Mouse (Mus musculus) CD4-positive helper T cell, adult 2 months (primary cell): ENCODE data around the gene Hopx.
"Not testable (repeated sequence)": the region's sequence is repeated elsewhere in the genome, so short reads cannot be mapped to it uniquely, and the experiment has no call there.

Source experiments
- DNase-seq: peaks from one replicate; pipeline ENCODE4 v3.0.0-alpha.2; 2012; ENCODE audit warnings: low read depth, missing footprints, low spot score

The Hopx gene

DNA sequence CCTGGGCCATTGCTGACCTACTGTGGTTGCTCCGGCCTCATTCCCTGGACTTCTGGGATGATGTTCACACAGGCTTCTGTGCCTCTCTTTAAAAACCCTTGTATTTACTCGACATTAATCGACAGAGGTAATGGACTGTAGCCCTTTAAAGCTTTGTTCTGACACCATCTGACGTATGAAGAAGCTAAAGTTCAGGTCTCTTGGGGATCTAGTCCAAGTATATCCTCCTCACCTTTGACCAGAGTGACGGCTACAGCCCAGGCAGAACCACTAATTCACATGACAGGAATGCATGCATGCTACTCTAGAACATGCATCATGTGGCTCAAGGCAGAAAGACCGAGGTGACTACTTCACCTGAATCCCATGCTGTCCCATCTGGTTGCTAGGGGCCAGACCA lies 14.2 kb downstream of the Hopx start:
- no peak for DNase-seq

DNA sequence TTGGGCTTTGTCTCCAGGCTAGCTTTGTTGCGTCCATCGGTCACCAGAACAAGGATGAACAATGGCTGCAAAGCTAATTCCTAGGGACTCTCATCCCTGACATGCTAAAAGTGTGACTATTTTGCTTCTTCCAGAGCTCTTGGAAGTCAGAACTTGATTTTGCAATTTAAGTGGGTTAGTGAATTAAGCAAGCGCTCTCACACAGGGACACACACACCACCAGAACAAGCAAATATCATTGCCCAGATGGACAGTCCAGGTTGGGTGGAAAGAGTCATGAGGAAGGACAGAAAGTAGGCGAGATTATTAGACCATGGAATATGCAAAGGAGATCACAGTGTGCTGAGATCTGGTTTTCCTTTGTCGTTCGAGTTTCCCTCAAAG lies 14.9 kb downstream of the Hopx start:
- no peak for DNase-seq

DNA sequence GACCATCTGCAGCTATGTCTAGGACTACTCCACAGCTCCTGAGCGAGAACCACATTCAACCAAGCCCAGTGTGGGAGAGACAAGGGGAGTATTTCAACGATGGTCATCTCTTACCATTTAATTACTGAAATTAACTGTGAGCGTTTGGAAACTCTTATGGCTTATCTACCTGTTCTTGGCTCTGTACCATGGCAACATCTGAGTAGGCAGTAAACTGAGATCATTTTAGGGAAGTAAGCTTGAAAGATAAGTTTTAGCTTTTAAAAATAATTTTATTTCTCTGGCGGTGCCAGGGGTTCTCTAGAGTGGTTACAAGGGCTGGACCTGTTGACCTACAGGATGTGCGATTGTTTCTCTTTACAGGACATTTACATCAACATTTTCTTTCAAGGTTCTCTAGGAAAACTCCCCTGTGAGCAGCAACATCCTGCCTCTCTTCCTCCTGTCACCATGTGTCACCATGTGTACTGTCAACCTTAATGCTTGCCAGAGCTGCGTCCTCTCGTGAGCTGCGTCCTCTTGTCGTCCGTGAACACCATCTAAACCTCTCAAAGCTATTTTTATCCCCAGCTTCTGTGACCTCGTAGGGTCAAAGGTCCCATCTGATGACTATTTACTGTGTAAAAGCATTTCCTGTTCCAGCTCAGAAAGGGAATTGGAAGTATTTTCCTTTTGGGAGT lies 15.5 kb downstream of the Hopx start:
- DNase-seq = no peak

DNA sequence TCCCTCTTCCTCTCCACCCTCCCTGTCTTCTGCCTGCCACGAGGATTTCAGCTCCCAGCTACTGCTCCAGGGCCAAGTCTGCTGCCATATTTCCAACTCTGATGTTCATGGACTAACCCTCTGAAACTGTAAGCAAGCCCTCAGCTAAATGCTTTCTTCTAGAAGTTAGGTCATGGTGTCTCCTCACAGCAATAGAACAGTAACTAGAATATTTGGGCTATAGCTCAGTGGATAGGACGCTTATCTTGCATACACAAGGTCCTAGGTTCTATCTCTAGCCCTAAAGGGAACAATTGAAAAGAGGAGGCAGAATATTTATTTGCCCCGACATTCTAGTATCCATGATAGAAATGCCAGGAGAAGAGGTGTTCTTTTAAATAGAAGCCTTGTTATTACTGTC lies 16.0 kb downstream of the Hopx start:
- DNase-seq = no peak

DNA sequence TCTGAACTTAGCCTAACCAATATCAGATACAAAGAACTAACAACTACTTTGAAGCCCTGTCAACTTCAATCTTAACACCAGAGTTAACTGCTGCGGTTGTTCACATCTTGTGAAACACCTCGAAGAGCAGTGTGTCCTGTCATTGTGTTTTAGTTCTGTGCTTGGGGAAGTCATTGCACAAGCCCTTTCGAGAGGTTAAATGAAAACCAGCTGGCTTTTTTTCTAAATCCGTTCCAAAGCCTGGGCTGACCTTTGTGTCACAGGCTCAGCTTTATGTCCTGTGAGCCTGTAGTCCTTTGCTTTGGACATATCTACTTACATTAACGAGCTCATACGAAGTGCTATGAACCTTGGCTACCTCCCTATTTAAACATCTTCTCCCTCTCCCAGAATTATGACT lies 17.2 kb downstream of the Hopx start:
- DNase-seq = no peak

DNA sequence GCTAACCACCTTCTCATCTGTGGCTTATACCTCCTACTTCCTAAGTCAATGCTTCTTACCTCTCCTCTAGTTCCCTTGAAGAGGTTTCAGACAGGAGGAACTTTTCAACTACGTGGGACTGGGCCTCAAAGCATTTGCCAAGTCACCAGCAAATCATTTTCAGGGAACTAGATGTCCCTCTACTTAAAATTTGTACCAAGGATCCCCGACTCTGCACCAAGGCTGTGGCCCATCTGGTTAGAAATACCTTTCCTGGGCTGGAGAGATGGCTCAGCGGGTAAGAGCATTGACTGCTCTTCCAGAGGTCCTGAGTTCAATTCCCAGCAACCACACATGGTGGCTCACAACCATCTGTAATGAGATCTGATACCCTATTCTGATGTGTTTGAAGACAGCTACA lies 18.7 kb downstream of the Hopx start:
- not testable (repeated sequence) for DNase-seq

DNA sequence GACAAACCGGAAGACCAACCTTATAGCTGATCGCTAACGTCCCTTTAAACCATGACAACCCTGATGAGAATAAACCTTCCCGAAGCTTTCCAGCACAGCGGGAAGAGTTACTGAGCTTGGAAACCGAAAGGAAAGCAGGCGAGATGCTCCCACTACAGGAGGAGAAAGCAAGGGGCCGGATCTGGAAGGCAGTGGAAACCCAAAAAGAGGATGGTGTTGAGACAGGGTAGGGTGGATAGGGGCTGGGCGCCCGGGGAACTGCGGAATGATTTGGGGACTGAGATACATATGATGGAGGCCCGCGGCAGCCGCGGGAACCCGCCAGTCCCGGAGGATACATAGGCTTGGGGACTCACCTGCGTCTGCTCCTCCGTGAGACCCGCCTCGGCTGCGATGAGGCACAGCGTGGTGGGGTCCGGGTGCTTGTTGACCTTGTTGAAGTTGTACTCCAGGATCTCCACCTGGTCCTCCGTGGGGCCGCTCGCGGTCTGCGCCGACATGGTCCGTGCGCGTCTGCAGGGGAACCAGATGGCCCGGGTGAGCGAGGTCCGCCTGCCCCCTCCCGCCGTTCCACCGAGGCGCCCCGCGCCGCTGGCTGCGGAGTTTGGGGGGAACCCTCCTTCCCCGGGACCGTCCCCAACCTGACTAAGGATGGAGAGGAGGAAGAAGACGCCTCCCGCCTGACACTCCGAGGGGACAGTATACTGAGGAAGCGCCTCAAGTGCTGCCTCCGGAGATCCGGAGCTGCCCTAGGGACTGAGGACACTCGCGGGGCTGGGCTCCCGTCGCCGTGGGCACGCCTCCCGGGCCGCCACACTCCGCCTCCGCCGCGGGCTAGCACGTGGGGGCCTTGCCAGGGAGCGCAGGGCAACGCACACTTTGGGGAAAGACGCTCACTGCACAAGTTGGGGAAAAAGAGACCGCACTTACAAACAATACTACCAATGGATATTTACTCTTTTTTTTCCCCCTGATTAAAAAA lies 20.1 kb downstream of the Hopx start:
- peak; percentile 78 for DNase-seq

DNA sequence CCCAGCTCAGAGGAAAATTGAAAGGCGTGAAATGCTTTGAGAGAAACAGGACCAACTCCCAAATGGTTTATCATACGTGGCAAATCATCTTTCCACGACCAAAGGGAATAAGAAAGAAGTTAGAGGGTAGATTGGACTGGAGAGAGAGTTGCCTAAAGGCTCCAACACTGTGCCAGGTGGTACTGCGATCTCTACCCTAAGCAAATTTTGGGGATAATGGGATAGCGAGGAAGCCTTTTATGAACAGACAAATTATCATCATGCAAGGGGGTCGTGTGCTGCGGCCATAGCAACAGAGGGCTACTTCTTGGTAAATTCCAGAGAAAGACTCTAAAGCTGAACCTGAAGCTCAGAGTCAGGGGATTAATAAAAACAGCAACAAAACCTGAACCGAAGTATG lies 21.0 kb downstream of the Hopx start:
- DNase-seq = no peak

DNA sequence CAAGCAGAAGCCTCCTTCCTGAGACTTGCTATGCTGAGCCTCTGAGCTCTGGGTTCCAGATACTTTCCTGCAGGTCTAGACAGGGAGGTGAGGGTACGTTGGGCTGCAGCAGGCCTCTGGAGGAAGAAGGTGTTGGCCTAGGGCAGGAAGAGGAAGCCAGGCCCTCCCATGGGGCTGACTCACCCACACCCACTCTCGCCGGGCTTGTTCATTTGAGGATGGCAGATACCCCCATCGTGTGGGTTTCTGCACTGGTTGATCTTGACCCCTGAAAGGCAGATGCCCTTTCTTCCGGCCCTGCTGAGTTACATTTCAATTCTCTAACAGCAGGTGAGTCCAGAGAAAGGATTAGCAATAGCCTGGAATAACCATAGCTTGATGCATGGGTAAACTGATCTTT lies 22.4 kb downstream of the Hopx start:
- peak; percentile 53 for DNase-seq

DNA sequence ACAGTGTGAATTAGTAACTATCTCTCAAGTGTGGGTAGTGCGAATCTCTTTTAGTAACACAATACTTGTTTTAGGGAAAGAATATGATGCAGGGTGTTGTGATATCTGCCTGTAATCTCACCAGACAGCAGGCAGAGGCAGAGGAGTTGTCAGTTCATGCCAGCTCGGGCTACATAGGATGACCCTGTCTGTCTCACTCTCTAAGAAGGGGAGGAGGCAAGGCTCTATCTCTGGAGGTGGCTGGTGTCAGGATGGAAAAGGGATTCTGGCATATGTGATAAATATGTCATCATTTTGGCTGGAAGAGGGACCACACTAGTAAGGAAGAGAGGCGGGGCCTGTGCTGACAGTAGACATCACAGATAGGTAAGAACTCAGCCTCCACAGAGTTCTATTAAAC lies 23.0 kb downstream of the Hopx start:
- DNase-seq = no peak

DNA sequence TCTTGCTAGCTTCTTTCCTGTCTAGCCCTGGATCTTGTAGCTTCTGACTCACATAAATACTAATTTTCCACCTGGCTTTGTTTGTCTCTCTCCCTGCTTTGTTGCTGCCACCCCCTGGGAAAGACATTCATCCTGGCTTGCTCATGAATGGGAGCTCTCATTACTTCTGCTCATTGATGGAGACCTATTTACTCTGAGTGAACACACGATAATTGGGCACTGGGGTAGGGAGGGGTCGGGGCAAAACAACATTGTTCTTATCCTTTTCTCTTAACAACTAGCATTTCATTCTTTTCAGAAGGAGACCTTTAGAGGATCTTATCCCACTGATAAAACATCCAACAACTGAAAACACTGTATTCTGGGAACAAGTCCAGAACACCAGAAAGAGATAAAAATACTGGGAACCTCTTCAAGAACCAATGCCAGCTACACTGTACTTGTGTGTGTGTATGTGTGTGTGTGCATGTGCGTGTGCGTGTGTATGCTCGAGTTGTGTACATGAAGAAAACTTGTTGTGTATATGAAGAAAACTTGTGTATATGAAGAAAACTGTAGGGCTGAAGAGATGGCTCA lies 24.3 kb downstream of the Hopx start:
- DNase-seq = no peak

DNA sequence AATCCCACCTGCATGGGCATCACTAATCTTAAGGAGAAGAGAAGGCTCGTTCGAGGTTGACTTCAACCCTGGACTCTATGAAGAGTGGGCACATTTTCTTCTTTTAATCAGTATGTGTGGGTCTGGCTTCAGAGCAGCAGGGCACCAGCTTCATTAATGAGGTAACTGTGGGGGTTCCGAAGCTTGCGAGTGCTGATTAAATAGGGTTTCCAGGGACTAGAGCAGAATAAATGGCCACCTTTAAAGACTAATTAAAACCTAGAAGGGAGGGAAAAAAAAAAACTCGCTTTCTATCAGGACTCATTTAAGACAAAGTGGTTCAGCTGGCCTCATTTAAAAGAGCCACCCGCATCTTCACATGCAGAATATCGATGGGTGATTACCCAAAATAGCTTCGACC lies 25.0 kb downstream of the Hopx start:
- no peak for DNase-seq

DNA sequence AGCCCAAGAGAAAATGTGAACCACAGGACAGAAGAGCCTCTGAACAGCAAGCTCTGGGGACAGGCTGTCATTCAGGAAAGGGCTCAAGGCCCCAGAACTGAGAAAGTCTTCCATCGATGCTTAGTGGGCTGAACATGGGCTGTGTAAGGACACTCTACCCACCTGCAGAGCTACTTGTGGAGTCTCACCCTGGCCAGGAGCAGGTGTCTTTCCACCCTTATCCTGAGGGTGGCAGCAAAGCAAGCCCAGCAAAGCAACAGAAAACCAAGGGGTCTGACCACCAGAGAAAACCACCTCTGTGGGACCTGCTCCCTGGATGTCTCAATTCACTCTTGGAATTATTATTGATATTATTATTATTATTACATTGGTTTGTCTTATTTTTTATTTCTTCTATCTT lies 25.6 kb downstream of the Hopx start:
- peak; percentile 59 for DNase-seq

DNA sequence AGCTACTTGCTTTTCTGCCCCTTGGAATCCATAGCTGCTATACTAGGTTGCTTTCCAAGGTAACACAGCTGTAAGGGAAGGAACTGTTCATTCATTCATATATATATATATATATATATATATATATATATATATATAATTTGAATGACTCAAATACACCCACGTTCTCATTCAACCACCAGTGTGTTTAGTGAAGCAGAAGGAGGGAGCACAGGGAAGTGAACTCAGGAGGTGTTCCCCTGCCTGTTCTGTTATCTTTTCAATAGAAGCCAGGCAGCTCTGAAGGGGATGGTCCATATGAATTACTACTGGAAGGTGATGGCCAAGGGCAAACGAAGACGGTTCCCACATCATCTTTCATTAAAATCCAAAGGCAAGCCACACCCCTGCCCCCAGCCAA lies 27.8 kb downstream of the Hopx start:
- DNase-seq = no peak

DNA sequence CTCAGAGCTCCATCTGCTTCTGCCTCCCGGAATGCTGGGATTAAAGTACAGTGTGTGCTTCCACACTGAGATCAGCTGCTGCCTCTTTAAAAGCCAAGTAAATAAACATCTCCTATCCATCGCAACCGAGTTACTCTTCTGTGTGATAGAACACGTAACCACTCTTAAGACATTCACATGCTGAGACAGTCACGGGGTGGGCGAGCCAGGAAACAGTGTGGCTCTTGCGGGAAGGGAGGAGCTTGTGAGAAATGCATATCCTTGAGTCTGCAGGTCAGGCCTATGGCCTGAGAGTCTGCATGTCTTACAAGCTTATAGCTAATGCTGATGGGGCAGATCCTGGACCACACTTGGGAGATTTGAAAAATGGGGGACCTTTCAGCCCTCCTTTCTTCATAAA lies 28.4 kb downstream of the Hopx start:
- DNase-seq = no peak

DNA sequence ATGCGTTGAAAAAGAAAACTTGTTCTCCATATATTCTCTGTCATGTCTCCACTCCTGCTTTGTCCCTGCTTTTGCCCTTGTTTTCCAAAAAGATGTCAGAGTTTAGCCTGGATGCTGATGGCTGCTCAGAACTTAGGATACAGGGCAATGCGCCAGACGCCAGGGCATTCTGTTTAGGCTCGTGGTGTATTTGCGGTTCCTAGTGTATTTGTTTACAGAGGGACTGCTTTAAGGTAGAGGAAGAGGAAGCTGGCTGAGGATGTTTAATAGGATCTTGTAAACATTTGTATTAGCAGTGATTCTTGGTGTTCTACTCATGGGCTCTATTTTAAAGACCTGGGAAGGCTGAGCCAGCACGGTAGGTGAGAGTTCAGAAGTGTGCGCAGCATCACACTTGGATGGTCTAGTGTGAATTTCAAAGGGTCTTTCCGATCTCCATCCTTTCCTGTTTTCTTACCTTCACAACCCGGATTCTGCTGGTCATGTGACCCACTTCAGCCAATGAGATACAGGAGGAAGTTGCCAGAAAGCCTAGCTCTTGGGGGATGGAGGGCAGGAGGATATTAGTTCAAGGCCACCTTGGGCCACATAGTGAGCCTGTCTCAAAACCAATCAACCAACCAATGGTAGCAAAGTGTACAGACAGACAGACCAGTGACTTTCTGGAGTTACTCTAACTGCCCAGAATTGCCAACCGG lies 29.0 kb downstream of the Hopx start:
- DNase-seq = no peak

DNA sequence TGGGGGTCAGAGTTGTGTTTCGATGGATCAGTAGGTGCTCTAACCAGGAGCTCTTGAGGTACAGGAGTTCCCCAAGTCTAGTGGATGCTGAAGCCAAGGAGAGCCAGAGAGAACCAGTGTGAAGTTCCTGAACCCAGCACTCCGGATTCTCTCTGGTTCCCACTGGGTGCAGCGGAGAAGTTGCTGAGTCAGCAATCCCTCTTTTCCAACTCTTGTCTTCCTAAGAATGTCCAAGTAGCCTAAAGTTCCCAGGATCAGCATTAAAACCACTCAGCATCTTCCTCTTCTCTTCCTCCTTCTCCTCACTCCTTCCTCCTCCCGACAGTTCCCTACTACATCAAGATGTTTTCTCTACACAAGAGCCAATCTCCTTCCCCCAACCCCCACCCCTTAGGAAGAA lies 30.5 kb downstream of the Hopx start:
- no peak for DNase-seq

DNA sequence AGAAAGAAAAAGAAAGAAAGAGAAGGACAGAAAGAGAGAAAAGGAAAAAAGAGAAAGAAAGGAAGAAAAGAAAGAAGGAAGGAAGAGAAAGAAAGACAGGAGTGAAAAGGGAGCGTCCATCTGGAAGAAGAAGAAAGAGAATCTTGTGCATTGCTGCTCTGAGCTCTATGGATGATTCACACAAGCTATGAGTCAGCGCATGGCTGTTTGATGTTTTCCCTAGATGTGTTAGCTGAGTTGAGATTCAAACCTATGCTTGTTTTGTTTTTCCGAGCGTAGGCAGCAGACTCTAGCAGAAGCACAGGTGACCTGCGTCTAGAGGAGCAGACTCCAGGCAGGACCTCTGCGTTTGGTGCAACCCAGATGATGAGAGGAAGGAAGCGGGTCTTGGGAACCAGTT lies 32.2 kb downstream of the Hopx start:
- DNase-seq = peak; percentile 26

DNA sequence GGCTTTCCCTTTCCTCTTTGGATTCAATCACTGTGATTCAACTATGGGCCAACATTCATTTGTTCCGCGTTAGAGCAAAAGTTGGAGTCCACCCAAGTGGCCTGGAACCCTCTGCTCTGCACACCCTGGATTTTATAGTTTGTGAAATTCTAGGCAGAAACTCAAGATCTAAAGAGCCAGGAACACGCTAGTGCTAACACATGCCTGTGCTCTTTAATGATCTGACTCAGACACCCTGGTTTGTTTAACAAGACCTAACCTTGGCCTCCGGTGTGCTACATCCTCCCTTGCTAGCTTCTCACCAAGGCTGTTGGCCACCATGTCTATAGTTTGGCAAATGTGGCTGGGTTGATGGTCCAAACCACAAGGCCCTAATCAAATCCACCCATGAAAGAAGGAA lies 34.2 kb downstream of the Hopx start:
- no peak for DNase-seq

DNA sequence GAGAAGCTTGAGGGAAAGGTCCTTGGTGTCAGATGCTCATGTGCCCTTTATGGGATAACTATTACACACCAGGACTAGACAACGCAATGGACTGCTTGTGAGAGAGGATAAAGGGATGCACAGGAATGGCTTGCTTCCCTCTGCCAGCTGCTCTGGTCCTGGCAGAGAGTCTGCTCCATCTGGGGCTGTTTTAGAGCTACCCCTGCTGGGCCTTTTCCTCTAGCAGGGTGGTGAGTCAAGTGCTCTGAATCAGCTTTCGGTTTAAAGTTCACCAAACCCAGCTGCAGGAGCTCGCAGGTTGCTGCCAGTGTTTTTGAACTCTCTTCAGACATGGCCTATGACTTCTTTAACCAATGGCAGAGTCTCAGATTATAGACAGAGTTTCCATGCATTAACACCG lies 39.0 kb downstream of the Hopx start:
- no peak for DNase-seq

DNA sequence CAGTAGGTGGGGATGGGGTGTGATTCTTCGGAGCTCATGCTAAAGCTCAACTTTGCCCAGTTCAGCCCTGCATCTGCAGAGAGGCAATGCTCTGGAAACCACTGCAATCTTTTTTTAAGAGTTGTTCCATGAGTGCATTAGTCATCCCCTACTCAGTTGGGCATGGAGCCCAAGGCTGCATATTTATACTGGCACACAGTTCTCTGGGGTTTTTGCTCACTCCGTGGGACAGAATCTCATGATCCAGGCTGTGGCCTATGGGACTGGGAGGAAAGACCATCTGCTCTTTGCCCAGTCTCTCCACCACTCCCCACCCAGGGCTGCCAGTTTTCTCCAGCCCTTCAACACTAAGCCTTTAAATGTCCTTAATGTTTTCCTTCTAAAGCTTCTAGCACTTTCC lies 40.0 kb downstream of the Hopx start:
- DNase-seq = no peak

DNA sequence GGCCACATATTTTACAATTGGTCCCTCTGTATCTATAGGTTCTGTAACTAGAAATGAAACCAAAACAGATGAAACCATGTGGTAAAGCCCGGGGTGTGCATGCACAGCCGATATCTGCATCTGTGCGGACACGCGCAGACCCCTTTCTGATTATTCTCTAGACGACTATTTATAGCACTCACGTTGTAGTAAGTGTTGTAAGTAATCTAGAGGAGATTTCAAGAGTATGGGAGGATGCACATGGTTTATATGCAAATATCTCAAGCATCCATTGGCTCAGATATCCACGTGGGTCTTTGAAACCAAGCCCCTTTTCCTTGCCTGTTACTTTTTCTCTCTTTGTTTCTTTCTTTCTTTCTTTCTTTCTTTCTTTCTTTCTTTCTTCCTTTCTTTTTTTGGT lies 41.1 kb downstream of the Hopx start:
- DNase-seq = no peak
